Mouse (Mus musculus) kidney, embryonic 16.5 days (tissue): ENCODE results near the gene Itpk1. TPM values are rescaled to one million over a fixed set of nuclear protein-coding genes. Genes with fewer than 3 reads are reported as not detected.

ENCODE experiments used
- ATAC-seq: fragments of 200-750 bp; cut with Nextera tagmentation; 2 replicates; pipeline ENCODE4 v1.8.0; 2017; ENCODE audit warnings: moderate TSS enrichment; ENCODE audit not compliant: low FRiP score, low TSS enrichment
- H3K27ac ChIP-seq: fragments of 300-500 bp; sonication (generic); 2 replicates; pipeline ENCODE4 v1.5.1; 2014; ENCODE audit warnings: low read length
- H3K27me3 ChIP-seq: fragments of 300-500 bp; sonication (generic); 2 replicates; pipeline ENCODE4 v1.6.1; 2014; ENCODE audit warnings: low read length, control low read depth, mixed read lengths; ENCODE audit not compliant: insufficient read depth
- H3K36me3 ChIP-seq: fragments of 300-500 bp; sonication (generic); 2 replicates; pipeline ENCODE4 v1.6.1; 2014; ENCODE audit warnings: low read length, control low read depth, mixed read lengths; ENCODE audit not compliant: insufficient read depth
- H3K4me1 ChIP-seq: fragments of 300-500 bp; sonication (generic); 2 replicates; pipeline ENCODE4 v1.6.1; 2014; ENCODE audit warnings: low read length, control low read depth, mixed read lengths; ENCODE audit not compliant: insufficient read depth
- H3K4me2 ChIP-seq: fragments of 300-500 bp; sonication (generic); replicated peaks from 2 replicates; pipeline ENCODE4 v1.6.1; 2014; ENCODE audit warnings: low read depth, low read length
- H3K4me3 ChIP-seq: fragments of 300-500 bp; sonication (generic); 2 replicates; pipeline ENCODE4 v1.5.1; 2014; ENCODE audit warnings: mild to moderate bottlenecking, low read length
- H3K9ac ChIP-seq: fragments of 300-500 bp; sonication (generic); replicated peaks from 2 replicates; pipeline ENCODE4 v1.6.1; 2014; ENCODE audit warnings: low read length
- H3K9me3 ChIP-seq: fragments of 300-500 bp; sonication (generic); 2 replicates; pipeline ENCODE4 v1.6.1; 2016; ENCODE audit warnings: low read length, control low read depth
- WGBS: fragments of 180-500 bp; shearing (Covaris S2); extraction: QIAGEN DNeasy Blood & Tissue Kit; methylation state at CpG from one replicate; pipeline ENCODE4 v1.1.7; 2014; 5-methylcytosine and 5-hydroxymethylcytosine counted together
- polyA plus RNA-seq: library from polyadenylated mRNA; unstranded; fragments of >200 nt; fragmentation: Nextera tagmentation; extraction: Ambion mirVana; gene quantifications from 2 replicates; pipeline ENCODE4 v1.2.1, GENCODE M21; 2015

Gene Itpk1
- 23.9 and 24.5 TPM in 2 replicates for polyA plus RNA-seq

- peak; percentile 92 for ATAC-seq
- H3K9me3 ChIP-seq = no peaks in the 10 kb centered on the region
- H3K36me3 ChIP-seq = no peaks in the 10 kb centered on the region
- H3K27ac ChIP-seq = peak within 1 kb of the TSS; percentile 87
- under 1% methylated on average over 66 of the region's 105 CpGs for WGBS
- peak within 1 kb of the TSS; percentile 79 for H3K4me3 ChIP-seq
- H3K4me1 ChIP-seq = peaks cover 47% of the 10 kb centered on the region
- H3K4me2 ChIP-seq = peak within 1 kb of the TSS; percentile 95
- H3K9ac ChIP-seq = peak within 1 kb of the TSS; percentile 91
- H3K27me3 ChIP-seq = no peaks in the 10 kb centered on the region
Measured at GRCm38 (mm10) chr12:102704457-102705198, at the start of gene Itpk1. Gene Itpk1, minus strand, starts transcription at chr12:102704930.

GRCm38 (mm10) chr12:102748256-102748655 lies 43.5 kb upstream of the Itpk1 start:
- peaks cover 9% of the 10 kb centered on the region for H3K4me1 ChIP-seq
- H3K4me2 ChIP-seq = no peak overlapping the region
- H3K4me3 ChIP-seq = no peak overlapping the region
- no peaks in the 10 kb centered on the region for H3K27me3 ChIP-seq
- peaks cover 6% of the 10 kb centered on the region; the same call in 1 of the 2 replicates for H3K36me3 ChIP-seq
- WGBS = 92% methylated on average over 3 of the region's 3 CpGs
- H3K27ac ChIP-seq = no peak overlapping the region
- no peak for ATAC-seq
- H3K9me3 ChIP-seq = no peaks in the 10 kb centered on the region
- H3K9ac ChIP-seq = no peak overlapping the region

- peaks cover 11% of the 10 kb centered on the region; the same call in 1 of the 2 replicates for H3K36me3 ChIP-seq
- peak overlapping the region; percentile 80; the same call in 1 of the 2 replicates for H3K9ac ChIP-seq
- H3K9me3 ChIP-seq = no peaks in the 10 kb centered on the region
- H3K4me3 ChIP-seq = peak overlapping the region; percentile 86
- ATAC-seq = no peak
- 58% methylated on average over 6 of the region's 6 CpGs for WGBS
- H3K4me2 ChIP-seq = peak overlapping the region; percentile 67; the same call in 1 of the 2 replicates
- H3K27me3 ChIP-seq = no peaks in the 10 kb centered on the region
- peak overlapping the region; percentile 38; the same call in 1 of the 2 replicates for H3K27ac ChIP-seq
- H3K4me1 ChIP-seq = peaks cover 17% of the 10 kb centered on the region
Measured at GRCm38 (mm10) chr12:102744839-102745238, 40.1 kb upstream of the Itpk1 start.

- Histone ChIP-seq H3K4me3 (peak within 1 kb of the TSS; percentile 86), H3K4me1 (peaks cover 17% of the 10 kb centered on the region), H3K9ac (peak within 1 kb of the TSS; percentile 80), H3K27me3 (no peaks in the 10 kb centered on the region), H3K4me2 (peak within 1 kb of the TSS; percentile 67), H3K36me3 (peaks cover 9% of the 10 kb centered on the region; the same call in 1 of the 2 replicates), H3K27ac (peak within 1 kb of the TSS; percentile 91), H3K9me3 (no peaks in the 10 kb centered on the region)
- ATAC-seq = peak; percentile 98
- WGBS = under 1% methylated on average over 61 of the region's 63 CpGs
Measured at GRCm38 (mm10) chr12:102743589-102744574, 39.2 kb upstream of the Itpk1 start, which contains the start of the genes Moap1 and Tmem251. Gene Moap1, minus strand, starts transcription at chr12:102743661. Gene Tmem251, plus strand, starts transcription at chr12:102743762.

GRCm38 (mm10) chr12:102743036-102743588 lies 38.4 kb upstream of the Itpk1 start:
- H3K36me3 ChIP-seq = peaks cover 9% of the 10 kb centered on the region; the same call in 1 of the 2 replicates
- no peaks in the 10 kb centered on the region for H3K9me3 ChIP-seq
- no peaks in the 10 kb centered on the region for H3K27me3 ChIP-seq
- ATAC-seq = peak; percentile 32
- peak overlapping the region; percentile 67 for H3K4me2 ChIP-seq
- under 1% methylated on average over 33 of the region's 33 CpGs for WGBS
- H3K4me3 ChIP-seq = peak overlapping the region; percentile 86
- H3K9ac ChIP-seq = peak overlapping the region; percentile 80
- peak overlapping the region; percentile 91 for H3K27ac ChIP-seq
- H3K4me1 ChIP-seq = peaks cover 17% of the 10 kb centered on the region

- H3K27ac ChIP-seq = no peak overlapping the region
- H3K36me3 ChIP-seq = 0 out of 2 replicates have a peak, but pooled peaks cover 5% of the 10 kb centered on the region
- no peak overlapping the region for H3K4me2 ChIP-seq
- H3K9me3 ChIP-seq = no peaks in the 10 kb centered on the region
- H3K9ac ChIP-seq = no peak overlapping the region
- 84% methylated on average over 7 of the region's 7 CpGs for WGBS
- no peaks in the 10 kb centered on the region for H3K27me3 ChIP-seq
- no peak for ATAC-seq
- peaks cover 17% of the 10 kb centered on the region for H3K4me1 ChIP-seq
- no peak overlapping the region for H3K4me3 ChIP-seq
Measured at GRCm38 (mm10) chr12:102742056-102742455, 37.3 kb upstream of the Itpk1 start.

GRCm38 (mm10) chr12:102740285-102740684 lies 35.6 kb upstream of the Itpk1 start:
- WGBS = 60% methylated on average over 3 of the region's 3 CpGs
- no peaks in the 10 kb centered on the region for H3K9me3 ChIP-seq
- H3K27ac ChIP-seq = no peak overlapping the region
- H3K4me2 ChIP-seq = no peak overlapping the region
- no peaks in the 10 kb centered on the region for H3K27me3 ChIP-seq
- H3K36me3 ChIP-seq = 0 out of 2 replicates have a peak, but pooled peaks cover 5% of the 10 kb centered on the region
- H3K9ac ChIP-seq = no peak overlapping the region
- peaks cover 17% of the 10 kb centered on the region for H3K4me1 ChIP-seq
- no peak for ATAC-seq
- H3K4me3 ChIP-seq = no peak overlapping the region

GRCm38 (mm10) chr12:102739096-102739495 lies 34.4 kb upstream of the Itpk1 start:
- no peak for ATAC-seq
- H3K9ac ChIP-seq = no peak overlapping the region
- H3K27me3 ChIP-seq = no peaks in the 10 kb centered on the region
- H3K27ac ChIP-seq = no peak overlapping the region
- WGBS = 75% methylated on average over 5 of the region's 5 CpGs
- no peaks in the 10 kb centered on the region for H3K9me3 ChIP-seq
- peaks cover 8% of the 10 kb centered on the region for H3K4me1 ChIP-seq
- no peak overlapping the region for H3K4me3 ChIP-seq
- H3K4me2 ChIP-seq = no peak overlapping the region
- H3K36me3 ChIP-seq = 0 out of 2 replicates have a peak, but pooled peaks cover 5% of the 10 kb centered on the region

GRCm38 (mm10) chr12:102733381-102733780 lies 28.7 kb upstream of the Itpk1 start:
- ATAC-seq = no peak
- H3K4me1 ChIP-seq = peaks cover 17% of the 10 kb centered on the region
- H3K9ac ChIP-seq = no peak overlapping the region
- no peaks in the 10 kb centered on the region for H3K36me3 ChIP-seq
- H3K4me3 ChIP-seq = no peak overlapping the region
- H3K9me3 ChIP-seq = no peaks in the 10 kb centered on the region
- H3K27ac ChIP-seq = no peak overlapping the region
- H3K27me3 ChIP-seq = no peaks in the 10 kb centered on the region
- no peak overlapping the region for H3K4me2 ChIP-seq
- WGBS = 7% methylated on average over 5 of the region's 5 CpGs
